Mouse (Mus musculus) lung, embryonic 14.5 days (tissue): ENCODE data around the gene Cyp2ab1. TPM values are rescaled to one million over a fixed set of nuclear protein-coding genes. Genes with fewer than 3 reads are reported as not detected.

Experiments
- ATAC-seq: fragments of 200-750 bp; cut with Nextera tagmentation; 2 replicates; pipeline ENCODE4 v1.8.0; 2017; ENCODE audit warnings: mild to moderate bottlenecking, moderate TSS enrichment, moderate library complexity; ENCODE audit not compliant: insufficient read depth
- DNase-seq: peaks from one replicate; pipeline ENCODE4 v3.0.0-alpha.2; 2015
- H3K27ac ChIP-seq: fragments of 300-500 bp; sonication (generic); 2 replicates; pipeline ENCODE4 v1.5.1; 2014; ENCODE audit warnings: low read depth, mild to moderate bottlenecking, moderate library complexity
- H3K27me3 ChIP-seq: fragments of 300-500 bp; sonication (generic); 2 replicates; pipeline ENCODE4 v1.6.1; 2014; ENCODE audit warnings: low read length, control low read depth; ENCODE audit not compliant: insufficient read depth
- H3K36me3 ChIP-seq: fragments of 300-500 bp; sonication (generic); 2 replicates; pipeline ENCODE4 v1.6.1; 2014; ENCODE audit warnings: control low read depth; ENCODE audit not compliant: insufficient read depth
- H3K4me1 ChIP-seq: fragments of 300-500 bp; sonication (generic); 2 replicates; pipeline ENCODE4 v1.6.1; 2014; ENCODE audit warnings: antibody characterized with exemption, control low read depth; ENCODE audit not compliant: insufficient read depth
- H3K4me2 ChIP-seq: fragments of 300-500 bp; sonication (generic); 2 replicates; pipeline ENCODE4 v1.6.1; 2014; ENCODE audit warnings: mild to moderate bottlenecking
- H3K4me3 ChIP-seq: fragments of 300-500 bp; sonication (generic); 2 replicates; pipeline ENCODE4 v1.5.1; 2014; ENCODE audit warnings: low read depth, low read length
- H3K9ac ChIP-seq: fragments of 300-500 bp; sonication (generic); 2 replicates; pipeline ENCODE4 v1.6.1; 2014
- H3K9me3 ChIP-seq: fragments of 300-500 bp; sonication (generic); 2 replicates; pipeline ENCODE4 v1.6.1; 2016; ENCODE audit warnings: low read depth, low read length, control low read depth
- CTCF ChIP-seq: IDR thresholded peaks from 2 replicates; pipeline ENCODE4 v1.5.1; 2016; ENCODE audit warnings: antibody characterized with exemption, low read depth
- WGBS: fragments of 180-500 bp; shearing (Covaris S2); extraction: QIAGEN DNeasy Blood & Tissue Kit; methylation state at CpG from one replicate; pipeline ENCODE4 v1.1.7; 2014; 5-methylcytosine and 5-hydroxymethylcytosine counted together
- polyA plus RNA-seq: library from polyadenylated mRNA; unstranded; fragments of >200 nt; fragmentation: Nextera tagmentation; extraction: Ambion mirVana; gene quantifications from 2 replicates; pipeline ENCODE4 v1.2.1, GENCODE M21; 2014

The Cyp2ab1 gene
- polyA plus RNA-seq, 1 experiment from 2014 or later = not detected

GRCm38 (mm10) chr16:20315266-20315665 lies 9.9 kb downstream of the Cyp2ab1 start:
- Histone ChIP-seq H3K27ac (no peak overlapping the region), H3K27me3 (no peaks in the 10 kb centered on the region), H3K9ac (no peak overlapping the region), H3K36me3 (no peaks in the 10 kb centered on the region), H3K4me1 (no peaks in the 10 kb centered on the region), H3K9me3 (no peaks in the 10 kb centered on the region), H3K4me3 (no peak overlapping the region), H3K4me2 (no peak overlapping the region)
- DNase-seq (no peak), ATAC-seq (no peak)
- whole genome bisulfite sequencing = 81% methylated on average over 4 of the region's 4 CpGs
- TF ChIP-seq CTCF = no peak

- H3K9ac ChIP-seq = no peak overlapping the region
- H3K4me3 ChIP-seq = no peak overlapping the region
- no peak overlapping the region for H3K4me2 ChIP-seq
- WGBS = 46% methylated on average over 14 of the region's 14 CpGs
- H3K4me1 ChIP-seq = no peaks in the 10 kb centered on the region
- H3K9me3 ChIP-seq = no peaks in the 10 kb centered on the region
- DNase-seq (no peak), ATAC-seq (no peak)
- no peaks in the 10 kb centered on the region for H3K36me3 ChIP-seq
- TF ChIP-seq CTCF = no peak
- H3K27ac ChIP-seq = no peak overlapping the region
- no peaks in the 10 kb centered on the region for H3K27me3 ChIP-seq
These were observed 12.9 kb downstream of the Cyp2ab1 start for GRCm38 (mm10) chr16:20312272-20312671.

GRCm38 (mm10) chr16:20301770-20302649 lies 23.2 kb downstream of the Cyp2ab1 start, which contains the start of gene Parl:
Parl (minus strand) TSS chr16:20302387.
- under 1% methylated on average over 52 of the region's 52 CpGs for WGBS
- Histone ChIP-seq H3K4me2 (peak within 1 kb of the TSS; percentile 93), H3K9ac (peak within 1 kb of the TSS; percentile 84), H3K9me3 (no peaks in the 10 kb centered on the region), H3K36me3 (peaks cover 2% of the 10 kb centered on the region), H3K27me3 (no peaks in the 10 kb centered on the region), H3K4me1 (peaks cover 9% of the 10 kb centered on the region), H3K27ac (peak within 1 kb of the TSS; percentile 71), H3K4me3 (peak within 1 kb of the TSS; percentile 83)
- TF ChIP-seq CTCF = peak; percentile 94
- ATAC-seq = peak; percentile 86
- DNase-seq = peak; percentile 96

DNA sequence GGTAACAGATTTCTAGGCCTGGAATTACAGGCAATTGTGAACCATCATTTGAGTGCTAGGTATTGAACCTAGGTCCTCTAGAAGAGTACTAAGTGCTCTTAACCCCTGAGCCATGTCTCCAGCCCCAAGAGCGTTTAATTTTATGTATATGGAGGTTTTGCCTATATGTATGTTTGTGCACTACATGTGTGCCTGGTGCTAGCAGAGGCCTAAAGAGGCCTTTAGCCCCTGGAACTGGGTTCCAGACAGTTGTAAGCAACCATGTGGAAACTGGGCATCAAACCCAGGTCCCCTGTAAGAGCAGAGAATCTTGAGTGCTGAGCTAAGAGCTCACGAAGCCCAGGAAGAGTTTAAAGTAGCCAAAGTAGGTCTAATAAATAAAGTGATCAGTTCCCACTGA lies 25.1 kb downstream of the Cyp2ab1 start:
- no peaks in the 10 kb centered on the region for H3K27me3 ChIP-seq
- no peak for DNase-seq
- 0 out of 2 replicates have a peak overlapping the region, but pooled peaks have one; percentile 84 for H3K9ac ChIP-seq
- WGBS = 88% methylated on average over 2 of the region's 2 CpGs
- no peaks in the 10 kb centered on the region for H3K9me3 ChIP-seq
- H3K4me2 ChIP-seq = no peak overlapping the region
- peaks cover 9% of the 10 kb centered on the region for H3K4me1 ChIP-seq
- H3K27ac ChIP-seq = no peak overlapping the region
- peaks cover 19% of the 10 kb centered on the region for H3K36me3 ChIP-seq
- no peak for ATAC-seq
- TF ChIP-seq CTCF = no peak
- H3K4me3 ChIP-seq = no peak overlapping the region

GRCm38 (mm10) chr16:20280238-20280637 lies 45.0 kb downstream of the Cyp2ab1 start:
- Histone ChIP-seq H3K9me3 (no peaks in the 10 kb centered on the region), H3K4me3 (no peak overlapping the region), H3K9ac (no peak overlapping the region), H3K4me1 (no peaks in the 10 kb centered on the region), H3K27ac (no peak overlapping the region), H3K36me3 (peaks cover 62% of the 10 kb centered on the region), H3K27me3 (no peaks in the 10 kb centered on the region), H3K4me2 (no peak overlapping the region)
- ATAC-seq (no peak), DNase-seq (no peak)
- WGBS = 70% methylated on average over 4 of the region's 4 CpGs
- TF ChIP-seq CTCF = no peak

DNA sequence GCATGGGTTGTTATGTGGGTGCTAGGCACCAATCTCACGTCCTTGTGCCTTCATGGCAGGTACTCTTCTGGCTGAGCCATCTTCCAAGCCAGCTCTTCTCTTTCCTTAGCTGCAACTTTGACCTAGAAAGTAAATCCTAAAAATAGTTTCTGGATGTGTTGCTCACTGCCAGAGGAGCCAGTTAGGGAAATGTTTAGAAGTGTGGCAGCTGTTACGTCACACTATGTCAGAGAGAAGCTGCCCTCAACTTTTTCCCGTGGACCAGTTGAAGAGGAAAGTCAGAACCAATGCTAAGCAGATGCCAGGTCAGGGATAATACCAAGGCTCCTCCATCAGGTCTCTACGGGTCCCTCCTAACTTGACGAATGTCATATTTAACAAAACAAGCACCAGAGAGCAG lies 45.8 kb downstream of the Cyp2ab1 start:
- WGBS = 82% methylated on average over 5 of the region's 5 CpGs
- TF ChIP-seq CTCF = no peak
- no peaks in the 10 kb centered on the region for H3K9me3 ChIP-seq
- H3K27me3 ChIP-seq = no peaks in the 10 kb centered on the region
- H3K36me3 ChIP-seq = peaks cover 53% of the 10 kb centered on the region
- no peak overlapping the region for H3K27ac ChIP-seq
- H3K4me3 ChIP-seq = no peak overlapping the region
- H3K4me1 ChIP-seq = no peaks in the 10 kb centered on the region
- ATAC-seq (no peak), DNase-seq (no peak)
- H3K9ac ChIP-seq = no peak overlapping the region
- H3K4me2 ChIP-seq = no peak overlapping the region

- DNase-seq (no peak), ATAC-seq (no peak)
These were observed 52.2 kb downstream of the Cyp2ab1 start for GRCm38 (mm10) chr16:20272994-20273393.

More at GRCm38 (mm10) chr16:20272994-20273393, 52.2 kb downstream of the Cyp2ab1 start:
- Histone ChIP-seq H3K4me2 (no peak overlapping the region), H3K9me3 (no peaks in the 10 kb centered on the region), H3K36me3 (no peaks in the 10 kb centered on the region), H3K27me3 (no peaks in the 10 kb centered on the region), H3K4me3 (no peak overlapping the region), H3K9ac (no peak overlapping the region), H3K4me1 (peaks cover 2% of the 10 kb centered on the region; the same call in 1 of the 2 replicates), H3K27ac (no peak overlapping the region)
- 7% methylated on average over 3 of the region's 3 CpGs for WGBS
- TF ChIP-seq CTCF = no peak
